Mouse (Mus musculus): ENCODE results near the gene Prkag2. TPM values are rescaled to one million over a fixed set of nuclear protein-coding genes. Genes with fewer than 3 reads are reported as not detected.

The Prkag2 gene
- polyA plus RNA-seq (2015; fragmentation: Nextera tagmentation; extraction: Ambion mirVana) = 19.6 and 20.6 TPM in 2 replicates

GRCm38 (mm10) chr5:25100516-25101125, at the start of gene Prkag2:
Gene Prkag2, minus strand, starts transcription at chr5:25100642.

GRCm38 (mm10) chr5:24842274-24843102, 258.0 kb downstream of the Prkag2 start, which contains the start of gene Rheb:
Gene Rheb, minus strand, starts transcription at chr5:24842624.

Other genes starting within 250 kb of the Prkag2 start
- not detected in 2 replicates for gene Galntl5, start 80.8 kb upstream of the Prkag2 start, polyA plus RNA-seq (2015; fragmentation: Nextera tagmentation; extraction: Ambion mirVana)
- gene Galnt11, start 121.3 kb upstream of the Prkag2 start, polyA plus RNA-seq (2015; fragmentation: Nextera tagmentation; extraction: Ambion mirVana) = 40.3 and 52.1 TPM in 2 replicates
- gene E130116L18Rik, start 122.5 kb upstream of the Prkag2 start, polyA plus RNA-seq (2015; fragmentation: Nextera tagmentation; extraction: Ambion mirVana) = not detected in 2 replicates

Data from adrenal gland, postnatal 0 days (tissue).